Mouse (Mus musculus) G1E-ER4 (cell line): ENCODE data around the gene Thumpd1. TPM values are rescaled to one million over a fixed set of nuclear protein-coding genes. Genes with fewer than 3 reads are reported as not detected.

Experiments used
- GATA1 ChIP-seq: IDR thresholded peaks from one replicate; pipeline ENCODE4 v1.8.0; 2012; ENCODE audit warnings: low read length, inconsistent platforms
- polyA plus RNA-seq: library from polyadenylated mRNA; stranded (reverse); fragments of >175 nt; gene quantifications from 2 replicates; pipeline ENCODE4 v1.2.3, GENCODE M21; 2012

The Thumpd1 gene
- polyA plus RNA-seq, 1 experiment = 84.7 TPM

GRCm38 (mm10) chr7:119689726-119690125, 30.9 kb downstream of the Thumpd1 start, which contains the start of gene Acsm4:
TSS of gene Acsm4 (plus strand) at chr7:119690026.
- TF ChIP-seq GATA1 = no peak

- TF ChIP-seq GATA1 = no peak
Measured at GRCm38 (mm10) chr7:119682699-119683098, 37.9 kb downstream of the Thumpd1 start.

GRCm38 (mm10) chr7:119680107-119680506, 40.5 kb downstream of the Thumpd1 start:
- TF ChIP-seq GATA1 = no peak

DNA sequence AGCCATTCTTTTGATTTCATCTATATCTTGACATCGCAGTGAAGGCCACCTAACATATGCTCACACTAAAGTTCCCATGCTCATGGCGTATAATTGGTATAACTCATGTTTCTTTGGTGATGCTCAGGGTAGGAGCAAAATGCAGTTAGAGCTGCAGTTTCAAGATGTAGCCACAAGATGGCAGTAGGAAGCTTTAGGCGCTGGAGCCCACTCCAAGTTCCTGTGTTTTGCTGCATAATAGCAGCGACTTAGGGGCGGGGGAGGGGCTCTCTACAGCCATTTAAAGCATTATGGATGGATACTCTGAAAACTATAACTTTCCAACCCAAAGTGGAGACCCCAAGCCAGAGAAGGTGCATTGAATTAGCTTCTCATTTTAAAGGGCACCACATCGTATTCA, 47.1 kb downstream of the Thumpd1 start:
- TF ChIP-seq GATA1 = no peak

- no peak for TF ChIP-seq GATA1
Measured at GRCm38 (mm10) chr7:119670925-119671324, 49.7 kb downstream of the Thumpd1 start.

DNA sequence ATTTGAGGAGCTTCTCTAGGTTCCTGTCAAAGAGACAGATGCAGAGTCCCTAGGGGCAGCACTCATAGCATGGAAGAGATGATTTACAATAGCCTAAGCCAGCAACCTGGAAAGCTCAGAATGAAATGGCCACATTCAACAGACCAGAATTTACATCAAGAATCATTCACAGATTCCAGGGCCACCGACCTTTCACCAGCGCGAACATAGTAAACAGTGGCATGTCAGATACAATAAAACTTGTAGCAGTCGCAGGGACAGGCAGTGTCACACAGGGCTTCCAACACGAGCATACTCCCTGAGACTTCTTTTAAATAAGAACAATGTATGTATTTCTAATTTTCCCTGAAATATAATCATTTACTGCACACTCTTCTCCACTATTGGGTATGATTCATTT, 50.2 kb downstream of the Thumpd1 start:
- no peak for TF ChIP-seq GATA1

DNA sequence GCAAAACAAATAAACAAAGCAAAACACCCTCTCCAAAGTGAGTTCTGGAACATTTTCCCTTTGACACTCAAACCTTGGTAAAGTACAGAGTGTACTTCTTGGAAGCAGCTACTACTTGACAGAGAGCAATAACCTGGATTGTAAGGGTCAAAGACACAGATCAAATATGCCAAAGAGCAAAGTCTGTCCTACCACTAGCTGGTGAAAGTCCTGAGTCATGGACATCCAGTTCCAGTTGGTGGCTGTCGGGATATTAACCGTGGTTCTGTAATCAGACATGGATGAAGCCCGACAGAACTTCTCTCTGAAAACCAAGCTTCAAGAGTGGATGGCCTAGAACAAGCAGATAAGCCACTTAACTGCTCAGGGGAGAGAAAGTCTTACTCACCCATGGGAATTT, 52.7 kb downstream of the Thumpd1 start:
- TF ChIP-seq GATA1 = no peak

Other genes with a start within 250 kb of the Thumpd1 start
- gene Umod, start 241.5 kb downstream of the Thumpd1 start, polyA plus RNA-seq = not detected in 2 replicates
- gene Acsm5, start 201.3 kb downstream of the Thumpd1 start, polyA plus RNA-seq = 0.05 TPM in 1 of 2 replicates, not detected in the other
- gene Pdilt, start 197.3 kb downstream of the Thumpd1 start, polyA plus RNA-seq = not detected in 2 replicates
- not detected in 2 replicates for gene Acsm2, start 166.5 kb downstream of the Thumpd1 start, polyA plus RNA-seq
- not detected in 2 replicates for gene Acsm1, start 113.8 kb downstream of the Thumpd1 start, polyA plus RNA-seq
- not detected in 2 replicates for gene Acsm4, start 30.8 kb downstream of the Thumpd1 start, polyA plus RNA-seq
- not detected in 2 replicates for gene Acsm3, start 40.1 kb upstream of the Thumpd1 start, polyA plus RNA-seq
- gene Rexo5, start 73.2 kb upstream of the Thumpd1 start, polyA plus RNA-seq = 3.0 and 3.9 TPM in 2 replicates
- 0.95 and 1.1 TPM in 2 replicates for gene Eri2, start 73.3 kb upstream of the Thumpd1 start, polyA plus RNA-seq
- 0.96 and 1.1 TPM in 2 replicates for gene Lyrm1, start 175.1 kb upstream of the Thumpd1 start, polyA plus RNA-seq
- gene Dcun1d3, start 175.5 kb upstream of the Thumpd1 start, polyA plus RNA-seq = 3.1 and 4.4 TPM in 2 replicates